Mouse (Mus musculus): ENCODE results near the gene Spop. TPM values are rescaled to one million over a fixed set of nuclear protein-coding genes. Genes with fewer than 3 reads are reported as not detected.
"Not testable (repeated sequence)": the region's sequence is repeated elsewhere in the genome, so short reads cannot be mapped to it uniquely, and the experiment has no call there.

The Spop gene
- polyA plus RNA-seq, 1 experiment, result 38.5 TPM

DNA sequence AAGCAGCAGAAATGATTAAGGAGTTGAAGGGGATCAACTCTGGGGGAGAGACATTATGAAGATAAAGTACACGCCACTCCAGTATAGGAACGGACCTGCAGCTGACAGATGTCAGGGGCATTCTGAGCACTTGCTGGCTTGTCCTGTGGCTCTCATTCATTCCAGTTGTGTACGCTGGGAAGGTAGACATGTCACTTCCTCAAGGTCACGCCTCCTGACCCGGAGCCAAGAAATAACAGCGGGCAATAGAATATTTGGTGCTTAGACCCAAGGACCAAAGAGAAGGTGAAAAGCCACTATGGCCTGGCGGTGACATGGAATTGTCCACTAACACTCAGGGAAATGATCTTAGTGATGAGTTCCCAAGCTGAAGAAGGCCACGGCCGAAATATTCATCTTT, 82.0 kb downstream of the Spop start:
- no peak for DNase-seq (ENCODE audit: low read depth)

DNA sequence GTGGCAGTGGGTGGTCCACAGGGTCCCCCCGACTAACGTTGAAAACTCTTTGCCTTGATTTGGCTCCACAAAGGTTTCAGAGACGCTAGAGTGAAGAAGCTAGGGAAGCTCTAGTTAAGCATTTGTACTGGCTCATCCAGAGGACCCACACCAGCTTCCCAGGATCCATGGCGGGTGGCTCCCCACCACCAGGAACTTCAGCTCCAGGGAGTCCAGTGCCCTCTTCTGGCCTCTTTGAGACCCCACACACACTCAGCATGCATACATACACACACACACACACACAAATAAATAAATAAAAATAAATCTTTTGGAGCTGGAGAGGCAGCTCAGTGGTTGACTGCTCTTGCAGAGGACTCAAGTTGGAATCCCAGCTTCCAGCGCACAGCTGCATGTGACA, 84.0 kb downstream of the Spop start:
- DNase-seq (ENCODE audit: low read depth), result no peak

DNA sequence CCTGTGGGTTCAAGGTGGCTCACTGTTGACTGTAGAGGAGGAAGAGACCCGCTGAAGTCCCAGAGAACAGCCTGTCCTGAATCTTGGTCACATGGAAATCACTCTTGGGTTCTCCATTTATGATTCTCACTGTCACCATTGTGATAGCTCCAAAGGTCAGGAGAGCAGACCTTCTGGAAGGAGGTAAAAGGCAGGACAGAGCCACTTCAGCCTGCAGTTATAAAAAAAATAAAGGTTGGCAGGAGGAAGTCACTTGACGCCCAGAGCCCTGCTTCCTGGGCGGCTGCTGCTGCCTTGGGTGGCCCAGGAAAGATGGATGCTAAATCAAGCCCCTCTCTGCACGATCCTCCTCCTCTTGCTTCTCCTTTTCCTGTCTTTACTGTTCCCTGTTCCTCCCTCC, 86.5 kb downstream of the Spop start:
- no peak for DNase-seq (ENCODE audit: low read depth)

DNA sequence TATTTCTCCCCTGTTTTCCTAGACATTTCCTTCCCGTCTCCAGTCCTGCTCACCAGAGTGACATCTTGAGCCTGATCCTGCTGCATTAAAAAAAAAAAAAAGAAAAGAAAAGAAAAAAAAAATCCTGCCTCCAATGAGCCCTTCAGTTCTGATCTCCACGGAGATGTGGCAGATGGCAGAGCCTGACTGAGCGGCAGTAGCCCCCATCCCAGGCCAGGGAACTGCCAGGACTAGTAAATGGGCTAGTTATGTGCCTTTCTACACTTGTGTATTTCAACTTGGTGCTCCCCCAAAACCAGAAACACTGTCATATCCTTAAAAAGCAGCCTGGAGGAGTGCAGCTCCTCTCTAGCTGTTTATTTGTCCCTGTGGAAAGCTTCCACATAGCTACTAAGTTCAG, 87.0 kb downstream of the Spop start:
- DNase-seq (ENCODE audit: low read depth), result no peak

DNA sequence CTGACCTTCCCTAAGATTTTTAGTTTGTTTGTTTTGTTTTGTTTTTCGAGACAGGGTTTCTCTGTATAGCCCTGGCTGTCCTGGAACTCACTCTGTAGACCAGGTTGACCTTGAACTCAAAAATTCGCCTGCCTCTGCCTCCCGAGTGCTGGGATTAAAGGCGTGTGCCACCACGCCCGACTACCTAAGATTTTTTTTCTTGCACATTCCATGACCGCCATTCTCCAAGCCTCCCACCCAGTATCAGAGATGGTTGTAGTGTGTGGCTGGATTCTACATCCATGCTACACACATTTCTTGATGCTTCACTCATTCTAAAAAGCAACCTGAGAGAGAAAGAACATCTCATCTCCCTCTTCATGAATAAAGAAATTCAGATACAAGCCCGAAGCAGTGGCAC, 87.9 kb downstream of the Spop start:
- DNase-seq (ENCODE audit: low read depth), result not testable (repeated sequence)

GRCm38 (mm10) chr11:95503581-95504180, 89.8 kb downstream of the Spop start:
- DNase-seq (ENCODE audit: low read depth), result no peak

GRCm38 (mm10) chr11:95504271-95504731, 90.4 kb downstream of the Spop start:
- DNase-seq (ENCODE audit: low read depth), result no peak

DNA sequence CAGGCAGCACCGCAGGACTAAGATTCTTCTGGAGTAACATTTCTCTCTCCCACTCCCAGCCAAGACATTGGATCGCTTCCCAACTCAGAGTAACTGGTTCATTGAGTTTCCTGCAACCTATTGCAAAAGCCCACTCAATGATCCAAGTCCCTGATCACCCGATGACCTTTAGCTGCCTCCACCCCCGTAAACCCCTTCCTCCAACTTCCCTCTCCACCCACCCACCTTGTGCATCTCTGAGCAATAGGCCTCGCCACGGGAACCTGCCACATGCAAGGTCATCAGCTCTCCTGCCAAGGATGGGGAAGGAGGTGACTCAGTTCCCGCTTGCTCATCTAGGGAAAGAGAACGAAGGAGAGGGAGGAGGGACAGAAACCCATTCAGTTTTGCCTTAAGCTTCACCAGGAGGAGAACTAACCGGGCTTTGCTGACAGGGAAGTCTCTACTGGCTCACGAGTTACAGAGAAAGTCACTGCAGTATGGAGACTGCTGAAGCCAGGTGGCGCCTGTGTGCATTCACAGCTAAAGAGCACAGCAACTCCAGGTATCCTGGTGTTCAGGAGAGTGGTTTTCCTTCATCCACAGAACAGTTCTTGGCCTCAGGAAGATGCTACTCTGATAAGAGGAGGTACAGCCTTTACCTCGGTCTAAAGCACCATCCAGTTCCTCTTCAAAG, 93.3 kb downstream of the Spop start:
- peak; percentile 40 for DNase-seq (ENCODE audit: low read depth)

DNA sequence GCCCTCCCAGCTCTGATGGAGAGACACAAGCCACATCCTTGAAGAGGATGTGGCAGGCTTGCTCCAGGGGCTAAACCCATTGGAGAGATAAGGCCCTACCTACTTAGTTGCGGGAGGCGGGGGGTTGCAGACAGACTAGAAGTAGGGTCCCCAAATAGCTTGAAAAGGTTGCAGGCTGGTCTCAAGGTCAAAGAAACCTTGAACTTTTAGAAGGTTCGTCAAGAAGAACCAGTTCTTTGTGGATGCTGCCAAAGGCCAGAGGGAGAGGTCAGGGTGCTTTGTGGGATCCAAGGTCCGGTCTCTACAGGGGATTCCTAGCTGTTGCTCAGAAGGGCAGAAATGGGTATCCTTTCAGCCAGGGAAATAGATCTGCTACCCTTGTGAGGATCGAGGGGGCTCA, 93.9 kb downstream of the Spop start:
- no peak for DNase-seq (ENCODE audit: low read depth)

DNA sequence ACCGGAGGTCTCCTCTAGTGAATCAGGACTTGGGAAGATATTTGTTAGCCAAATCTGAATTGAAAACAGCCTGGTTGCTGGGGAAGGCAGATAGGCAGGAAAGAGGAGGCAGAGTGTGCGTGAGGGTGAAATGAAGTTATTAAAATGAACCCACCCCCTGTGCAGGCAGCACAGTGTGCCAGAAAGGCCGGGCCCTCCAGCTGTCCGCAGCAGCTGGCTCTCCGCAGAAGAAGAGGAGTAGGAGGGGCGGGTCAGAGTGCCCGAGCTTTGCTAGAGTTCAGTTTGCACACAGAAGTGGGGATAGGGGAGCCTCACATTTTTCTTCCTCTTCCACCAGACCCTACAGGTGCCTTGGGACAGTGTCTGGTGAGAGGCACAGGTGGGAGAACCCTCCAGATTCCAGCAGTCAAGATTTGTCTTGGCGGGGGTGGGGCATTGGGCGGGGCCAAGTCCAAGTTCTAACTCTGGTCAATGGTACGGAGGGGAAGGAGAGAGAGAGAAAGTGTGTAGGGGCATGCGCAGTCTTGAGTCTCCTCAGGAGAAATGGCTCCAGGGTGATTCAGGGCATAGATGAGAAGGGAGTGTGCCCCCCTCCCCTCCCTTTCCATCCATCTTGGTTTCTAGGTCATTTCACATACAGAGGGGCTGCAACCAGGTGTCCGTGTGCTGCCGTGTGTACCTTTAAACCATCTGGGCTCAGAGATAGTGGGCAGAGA, 94.5 kb downstream of the Spop start:
- no peak for DNase-seq (ENCODE audit: low read depth)

DNA sequence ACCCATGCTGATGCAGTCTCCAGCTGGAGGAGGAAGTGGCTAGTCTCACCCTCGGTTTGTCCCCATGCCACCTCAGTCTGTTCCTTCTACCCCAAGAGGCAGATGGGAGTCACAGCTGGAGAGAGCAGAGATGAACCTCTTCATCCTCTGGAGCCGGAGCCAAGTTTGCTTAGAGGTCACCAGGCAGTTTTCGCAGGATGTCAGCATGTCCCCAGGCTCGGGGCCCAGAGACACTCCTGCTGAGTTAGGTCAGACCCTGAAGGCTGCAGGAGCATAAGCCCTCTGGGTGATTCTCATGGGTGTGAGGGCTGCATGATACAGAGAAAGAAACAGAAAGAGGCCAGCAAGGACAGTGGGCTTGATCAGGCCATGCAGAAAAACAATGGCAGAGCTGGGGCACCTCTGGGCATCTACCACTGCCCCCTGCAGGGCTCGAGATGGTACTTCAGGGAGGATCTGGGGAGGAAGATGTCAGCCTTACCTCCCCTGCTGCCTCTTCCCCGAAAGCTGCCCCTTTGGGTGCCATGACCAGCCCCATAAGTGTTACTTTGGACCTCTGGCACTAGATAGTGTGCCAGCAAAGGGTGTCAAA, 95.3 kb downstream of the Spop start:
- no peak for DNase-seq (ENCODE audit: low read depth)

- DNase-seq (ENCODE audit: low read depth), result no peak
Observed at GRCm38 (mm10) chr11:95510631-95511030, 96.8 kb downstream of the Spop start.

DNA sequence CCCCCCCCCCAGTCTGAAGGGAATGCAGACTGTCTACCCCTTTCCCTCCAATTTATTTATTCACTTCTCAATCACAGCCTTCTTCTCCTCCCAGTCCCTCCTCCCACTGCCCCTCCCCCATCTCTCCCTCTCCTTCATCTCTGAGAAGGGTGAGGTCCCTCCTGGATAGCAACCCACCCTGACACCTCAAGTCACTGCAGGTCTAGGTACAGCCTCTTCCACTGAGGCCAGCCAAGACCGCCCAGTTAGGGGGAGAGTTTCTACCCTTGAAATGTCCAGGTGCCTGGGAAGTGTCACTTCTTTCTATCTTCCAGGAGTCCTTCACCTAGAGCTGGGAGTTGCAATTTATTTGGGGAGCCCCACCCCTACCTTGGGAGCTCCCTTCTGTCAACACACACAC, 98.0 kb downstream of the Spop start:
- DNase-seq (ENCODE audit: low read depth), result no peak

GRCm38 (mm10) chr11:95512383-95512782, 98.5 kb downstream of the Spop start:
- no peak for DNase-seq (ENCODE audit: low read depth)

- no peak for DNase-seq (ENCODE audit: low read depth)
Observed at GRCm38 (mm10) chr11:95513461-95514297, 99.8 kb downstream of the Spop start.

DNA sequence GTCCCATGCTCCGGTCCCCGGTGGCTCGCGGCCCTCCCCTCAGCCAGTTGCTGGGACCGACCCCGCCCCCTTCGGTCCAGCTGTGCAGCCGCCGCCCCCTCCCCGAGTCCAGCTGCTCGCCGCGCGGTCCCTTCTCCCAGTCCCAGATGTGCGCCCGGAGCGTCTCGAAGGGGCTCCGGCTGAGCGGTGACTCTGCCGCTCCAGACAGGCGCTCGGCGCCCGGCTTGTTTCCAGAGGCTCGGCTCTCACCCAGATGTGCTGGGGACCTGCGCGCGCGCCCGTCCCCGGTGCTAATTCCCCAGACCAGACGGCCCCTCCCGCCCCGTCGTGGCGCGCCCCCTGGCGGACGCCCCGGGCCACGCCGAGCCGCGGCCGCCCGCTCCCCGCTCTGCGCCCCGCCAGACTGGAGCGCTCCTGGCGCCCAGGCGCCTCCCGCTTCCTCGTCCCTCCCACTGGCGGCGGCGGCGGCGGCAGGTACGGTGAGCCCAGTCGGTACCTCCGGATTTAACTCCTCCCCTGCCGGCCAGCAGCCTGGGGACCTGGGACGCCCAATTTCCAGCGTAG, 100.5 kb downstream of the Spop start, which contains the start of gene Nxph3:
Nxph3 (minus strand) TSS at position 273 of the 564 bp plus-strand sequence.
- DNase-seq (ENCODE audit: low read depth), result no peak

DNA sequence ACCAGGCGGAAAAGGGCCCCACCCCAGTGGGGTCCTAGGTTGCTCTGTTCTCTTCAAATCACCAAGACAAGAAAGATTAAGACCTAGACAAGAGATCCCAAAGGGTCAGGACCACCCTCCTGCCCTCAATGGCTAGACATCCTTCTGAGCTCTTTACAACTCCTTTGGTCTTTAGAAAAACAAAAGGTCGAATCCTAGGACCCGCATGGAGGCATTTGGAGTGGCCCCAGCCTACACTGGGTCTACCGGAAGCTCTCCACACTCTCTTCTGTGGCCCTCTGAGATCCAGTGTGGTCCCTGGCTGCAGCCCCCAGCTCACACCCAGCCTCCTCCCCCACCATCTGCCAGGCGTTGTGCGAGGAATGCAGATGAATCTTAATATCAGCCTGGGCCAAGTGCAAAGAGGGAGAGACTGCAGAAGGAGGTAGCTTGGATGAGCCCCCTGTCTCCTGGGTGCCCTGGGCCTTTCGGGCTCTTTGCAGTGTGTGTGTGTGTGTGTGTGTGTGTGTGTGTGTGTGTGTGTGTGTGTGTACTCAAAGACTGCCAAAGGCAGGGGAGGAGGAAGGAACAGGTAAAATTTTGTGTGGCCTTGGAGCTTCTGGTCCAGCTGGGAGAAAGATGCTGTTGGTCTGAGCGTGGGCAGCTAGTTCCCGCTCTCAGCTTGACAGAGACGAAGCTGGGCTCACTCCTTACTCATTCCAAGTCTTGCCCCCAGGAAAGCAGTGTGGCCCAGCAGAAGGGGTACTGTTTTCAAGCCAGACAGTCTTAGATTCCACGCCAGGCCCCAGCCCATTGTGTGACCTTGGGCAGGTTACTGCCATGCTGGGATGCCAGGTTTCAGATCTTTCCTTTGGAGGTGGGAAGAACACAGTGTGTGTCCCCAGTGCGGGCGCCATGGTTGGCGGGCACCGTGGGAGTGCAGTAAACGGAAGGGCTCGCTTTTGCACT, 101.8 kb downstream of the Spop start:
- no peak for DNase-seq (ENCODE audit: low read depth)

- DNase-seq (ENCODE audit: low read depth), result no peak
Observed at GRCm38 (mm10) chr11:95516491-95516911, 102.6 kb downstream of the Spop start.

- no peak for DNase-seq (ENCODE audit: low read depth)
Observed at GRCm38 (mm10) chr11:95517162-95517561, 103.3 kb downstream of the Spop start.

DNA sequence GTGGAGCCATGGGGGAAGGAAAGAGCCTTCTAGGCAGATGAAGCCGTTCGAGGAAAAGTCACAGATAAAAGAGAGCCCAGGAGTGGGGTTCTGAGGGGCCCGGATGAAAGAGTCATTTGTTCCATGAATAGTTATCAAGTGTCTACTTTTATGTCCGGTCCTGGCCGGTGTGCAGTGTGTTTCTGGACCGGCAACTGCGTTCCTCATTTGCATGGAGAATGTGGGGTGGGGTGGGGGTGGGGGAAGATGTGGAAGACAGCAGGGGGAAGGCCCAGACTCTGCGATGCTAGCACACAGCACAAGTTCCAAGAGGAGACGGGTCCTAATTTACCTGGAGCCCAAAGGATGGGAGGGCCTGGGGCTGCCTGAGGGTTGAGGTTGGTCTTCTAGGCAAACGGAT, 105.4 kb downstream of the Spop start:
- no peak for DNase-seq (ENCODE audit: low read depth)
